ENCODE assay signal across 29 mouse cellular contexts in the genomic region with DNA sequence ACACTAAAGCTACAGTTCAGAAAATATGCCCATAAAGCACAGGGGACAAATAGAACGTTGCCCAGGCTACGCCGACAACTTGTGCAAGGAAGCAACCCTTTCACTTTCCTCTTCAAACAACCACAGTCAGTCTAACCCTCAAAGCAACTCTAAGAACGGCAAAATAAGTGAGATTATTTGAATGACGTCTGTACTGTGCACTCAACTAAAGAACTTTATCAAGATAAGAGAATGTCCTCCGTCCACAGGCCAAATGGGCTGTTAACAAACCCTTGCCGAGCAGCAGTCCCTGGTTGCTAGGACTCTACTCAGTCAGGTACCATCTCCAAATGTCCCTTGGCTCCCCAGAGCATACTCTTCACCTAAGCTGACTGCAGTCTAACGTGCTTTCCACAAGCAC.
DNase-seq lines count a peak whose midpoint lies in the region; ATAC-seq and TF ChIP-seq lines count a peak whose summit lies in the region.
"Had no signal": no experiment of that assay in that cellular context is flagged by ENCODE, and none has a peak within 500 bp of the region (broad histone marks: within the 10 kb centered on the region; RNA-seq: fewer than 3 reads in every experiment).

No protein-coding gene starts in this region.

- no peak overlapping the region for H3K4me3 ChIP-seq in kidney, embryonic 15.5 days (replicated peaks)
- H3K4me3 ChIP-seq in lung, postnatal 0 days (ENCODE audit: low read depth, low read length) = no peak overlapping the region
- H3K4me3 ChIP-seq in hindbrain, embryonic 10.5 days = no peak overlapping the region
- H3K4me3 ChIP-seq: embryonic facial prominence, embryonic 10.5 days; embryonic facial prominence, embryonic 13.5 days; erythroblast, embryonic 14.5 days; forebrain, embryonic 12.5 days; forebrain, embryonic 15.5 days; heart, embryonic 10.5 days; hindbrain, embryonic 12.5 days; hindbrain, embryonic 15.5 days had no signal

- peaks cover 30% of the 10 kb centered on the region for H3K4me1 ChIP-seq in kidney, embryonic 15.5 days
- peaks cover 12% of the 10 kb centered on the region; the same call in 1 of the 2 replicates for H3K4me1 ChIP-seq in lung, postnatal 0 days (ENCODE audit: insufficient read depth, low read depth, low read length)
- no peaks in the 10 kb centered on the region; the same call in 1 of the 2 replicates for H3K4me1 ChIP-seq in hindbrain, embryonic 10.5 days (replicated peaks)
- H3K4me1 ChIP-seq: embryonic facial prominence, embryonic 10.5 days; embryonic facial prominence, embryonic 13.5 days; hindbrain, embryonic 15.5 days had no signal

- no peak overlapping the region for H3K4me2 ChIP-seq in kidney, embryonic 15.5 days
- H3K4me2 ChIP-seq in lung, postnatal 0 days (replicated peaks; ENCODE audit: low read depth, low read length) = peak overlapping the region; percentile 8; the same call in 1 of the 2 replicates
- H3K4me2 ChIP-seq: embryonic facial prominence, embryonic 13.5 days; forebrain, embryonic 12.5 days; forebrain, embryonic 15.5 days; hindbrain, embryonic 12.5 days; hindbrain, embryonic 15.5 days had no signal

- H3K36me3 ChIP-seq in kidney, embryonic 15.5 days = peaks cover 26% of the 10 kb centered on the region
- H3K36me3 ChIP-seq in lung, postnatal 0 days (ENCODE audit: insufficient read depth, low read length) = no peaks in the 10 kb centered on the region
- H3K36me3 ChIP-seq in hindbrain, embryonic 10.5 days = peaks cover 24% of the 10 kb centered on the region

- no peak for DNase-seq in kidney, adult 11 months
- DNase-seq in lung, postnatal 0 days (ENCODE audit: low spot score) = peak; percentile 72
- no peak for DNase-seq in lung, postnatal 14 days
- DNase-seq in CD4-positive, CD25-positive, alpha-beta regulatory T cell, adult 2 months (ENCODE audit: low read depth, low spot score) = peak; percentile 12
- no peak for DNase-seq in embryo, embryonic 10.5 days (ENCODE audit: low spot score)
- DNase-seq in hindbrain, embryonic 10.5 days (ENCODE audit: low spot score) = no peak
- DNase-seq: adrenal gland, postnatal 10 days; adrenal gland, postnatal 36 days; cerebellum, adult 2 months; cerebellum, adult 9-11 months; cerebellum, postnatal 25 days; embryo, embryonic 11 days; gastrocnemius, postnatal 25 days; heart, adult 18-20 months; heart, postnatal 14 days; heart, postnatal 4 days had no signal

- H3K9ac ChIP-seq in kidney, embryonic 15.5 days = no peak overlapping the region
- no peak overlapping the region for H3K9ac ChIP-seq in lung, postnatal 0 days (replicated peaks; ENCODE audit: low read depth)
- H3K9ac ChIP-seq: embryonic facial prominence, embryonic 13.5 days; forebrain, embryonic 12.5 days; forebrain, embryonic 15.5 days; hindbrain, embryonic 12.5 days; hindbrain, embryonic 15.5 days had no signal

- H3K27me3 ChIP-seq in kidney, embryonic 15.5 days = no peaks in the 10 kb centered on the region
- no peaks in the 10 kb centered on the region for H3K27me3 ChIP-seq in lung, postnatal 0 days (replicated peaks; ENCODE audit: insufficient read depth, low read length)
- H3K27me3 ChIP-seq in hindbrain, embryonic 10.5 days (ENCODE audit: insufficient read depth, poor library complexity, severe bottlenecking) = no peaks in the 10 kb centered on the region
- H3K27me3 ChIP-seq: CH12.LX; embryonic facial prominence, embryonic 13.5 days; forebrain, embryonic 12.5 days; forebrain, embryonic 15.5 days; hindbrain, embryonic 12.5 days; hindbrain, embryonic 15.5 days; Patski had no signal

- TF ChIP-seq CTCF in lung, postnatal 0 days (IDR thresholded peaks at IDR 0.05) = no peak

- no peaks in the 10 kb centered on the region for H3K9me3 ChIP-seq in kidney, embryonic 15.5 days (replicated peaks)
- no peaks in the 10 kb centered on the region for H3K9me3 ChIP-seq in lung, postnatal 0 days (ENCODE audit: low read length)
- H3K9me3 ChIP-seq in hindbrain, embryonic 10.5 days = no peaks in the 10 kb centered on the region
- H3K9me3 ChIP-seq: embryonic facial prominence, embryonic 10.5 days; embryonic facial prominence, embryonic 13.5 days; forebrain, embryonic 12.5 days; forebrain, embryonic 15.5 days; G1E; heart, embryonic 10.5 days; hindbrain, embryonic 12.5 days; hindbrain, embryonic 15.5 days had no signal

- 72% methylated on average over 8 of the region's 8 CpGs for WGBS in kidney, embryonic 15.5 days
- 35% methylated on average over 8 of the region's 8 CpGs for WGBS in lung, postnatal 0 days
- WGBS in hindbrain, embryonic 10.5 days = 91% methylated on average over 8 of the region's 8 CpGs

- H3K27ac ChIP-seq in kidney, embryonic 15.5 days = peak overlapping the region; percentile 39; the same call in 1 of the 2 replicates
- peak overlapping the region; percentile 43 for H3K27ac ChIP-seq in lung, postnatal 0 days (ENCODE audit: low read length)
- no peak overlapping the region for H3K27ac ChIP-seq in hindbrain, embryonic 10.5 days
- H3K27ac ChIP-seq: embryonic facial prominence, embryonic 10.5 days; embryonic facial prominence, embryonic 13.5 days; forebrain, embryonic 12.5 days; forebrain, embryonic 15.5 days; heart, embryonic 10.5 days; hindbrain, embryonic 12.5 days; hindbrain, embryonic 15.5 days had no signal

- ATAC-seq in kidney, embryonic 15.5 days (replicated peaks; ENCODE audit: low FRiP score) = no peak
- ATAC-seq in lung, postnatal 0 days = peak; percentile 90
- peak; percentile 45 for ATAC-seq in CD4-positive, CD25-positive, alpha-beta regulatory T cell, adult 4 months
- ATAC-seq: forebrain, embryonic 15.5 days; Patski had no signal

- peak; percentile 74 for TF ChIP-seq EP300 in lung, postnatal 0 days (IDR thresholded peaks at IDR 0.05)

Comparison
In these comparisons a context has a peak if more than half of its experiments do, and no peak if none do; other contexts are left out.
1. DNase-seq: peak in lung, postnatal 0 days (single experiment) and CD4-positive, CD25-positive, alpha-beta regulatory T cell, adult 2 months (single experiment); none in kidney, adult 11 months (single experiment), lung, postnatal 14 days (single experiment), embryo, embryonic 10.5 days (single experiment) and hindbrain, embryonic 10.5 days (single experiment).